Mouse (Mus musculus): Measurements from ENCODE around the gene Milr1.

DNA sequence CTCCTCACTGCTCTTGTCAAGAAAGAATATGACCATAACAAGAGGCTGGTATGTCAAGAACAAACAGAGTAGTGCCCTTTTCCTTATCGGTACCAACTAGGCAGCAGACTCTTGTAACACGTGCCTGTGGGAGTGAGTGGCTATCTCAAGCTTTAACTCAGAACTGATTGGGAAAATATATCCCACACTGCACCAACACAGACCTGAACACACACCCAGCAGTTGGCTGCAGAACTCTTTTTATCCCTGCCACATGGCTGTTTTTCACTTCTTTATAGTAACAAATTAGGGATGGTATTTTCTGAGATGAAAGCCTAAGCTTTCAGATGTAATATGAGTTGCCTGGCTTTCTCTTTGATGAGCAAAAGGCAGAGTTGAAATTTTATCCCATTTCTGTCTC lies 64.7 kb downstream of the Milr1 start:
- TF ChIP-seq CTCF (IDR thresholded peaks at IDR 0.05) (no peak), POLR2A (IDR thresholded peaks at IDR 0.05; ENCODE audit: insufficient read depth, low read depth, low read length) (no peak), EP300 (IDR thresholded peaks at IDR 0.05; ENCODE audit: insufficient read depth, low read depth, low read length) (no peak)

All from heart, adult 2 months (tissue).